Mouse (Mus musculus) stomach, embryonic 15.5 days (tissue): Measurements from ENCODE around the gene 9130019O22Rik. TPM values are rescaled to one million over a fixed set of nuclear protein-coding genes. Genes with fewer than 3 reads are reported as not detected.
"Not testable (repeated sequence)": the region's sequence is repeated elsewhere in the genome, so short reads cannot be mapped to it uniquely, and the experiment has no call there.

Source experiments
- ATAC-seq: fragments of 200-750 bp; cut with Nextera tagmentation; 2 replicates; pipeline ENCODE4 v1.8.0; 2017; ENCODE audit warnings: low read depth, moderate number of reproducible peaks, moderate TSS enrichment; ENCODE audit not compliant: insufficient read depth, low FRiP score
- H3K27ac ChIP-seq: fragments of 300-500 bp; sonication (generic); 2 replicates; pipeline ENCODE4 v1.5.1; 2015; ENCODE audit warnings: mild to moderate bottlenecking, inconsistent platforms
- H3K27me3 ChIP-seq: fragments of 300-500 bp; sonication (generic); replicated peaks from 2 replicates; pipeline ENCODE4 v1.6.1; 2015; ENCODE audit warnings: inconsistent platforms
- H3K36me3 ChIP-seq: fragments of 300-500 bp; sonication (generic); 2 replicates; pipeline ENCODE4 v1.6.1; 2015; ENCODE audit warnings: inconsistent platforms
- H3K4me1 ChIP-seq: fragments of 300-500 bp; sonication (generic); 2 replicates; pipeline ENCODE4 v1.6.1; 2015; ENCODE audit warnings: inconsistent platforms
- H3K4me2 ChIP-seq: fragments of 300-500 bp; sonication (generic); 2 replicates; pipeline ENCODE4 v1.6.1; 2015; ENCODE audit warnings: mild to moderate bottlenecking, inconsistent platforms
- H3K4me3 ChIP-seq: fragments of 300-500 bp; sonication (generic); replicated peaks from 2 replicates; pipeline ENCODE4 v1.5.1; 2015; ENCODE audit warnings: inconsistent platforms
- H3K9ac ChIP-seq: fragments of 300-500 bp; sonication (generic); 2 replicates; pipeline ENCODE4 v1.6.1; 2015; ENCODE audit warnings: inconsistent platforms
- H3K9me3 ChIP-seq: fragments of 300-500 bp; sonication (generic); 2 replicates; pipeline ENCODE4 v1.6.1; 2016; ENCODE audit warnings: inconsistent platforms
- WGBS: fragments of 180-500 bp; shearing (Covaris S2); methylation state at CpG from one replicate; pipeline ENCODE4 v1.1.7; 2015; 5-methylcytosine and 5-hydroxymethylcytosine counted together
- polyA plus RNA-seq: library from polyadenylated mRNA; unstranded; fragments of >200 nt; fragmentation: Nextera tagmentation; extraction: Ambion mirVana; gene quantifications from 2 replicates; pipeline ENCODE4 v1.2.1, GENCODE M21; 2015

The 9130019O22Rik gene
- polyA plus RNA-seq, 1 experiment from 2014 or later, result 5.5 TPM

- Histone ChIP-seq H3K36me3 (peaks cover 17% of the 10 kb centered on the region), H3K4me1 (peaks cover 14% of the 10 kb centered on the region; the same call in 1 of the 2 replicates), H3K4me2 (peak within 1 kb of the TSS; percentile 69), H3K27ac (peak within 1 kb of the TSS; percentile 96), H3K9me3 (no peaks in the 10 kb centered on the region), H3K27me3 (no peaks in the 10 kb centered on the region), H3K9ac (peak within 1 kb of the TSS; percentile 91), H3K4me3 (peak within 1 kb of the TSS; percentile 89)
- peak; percentile 87 for ATAC-seq
- WGBS, result under 1% methylated on average over 76 of the region's 76 CpGs
Observed at GRCm38 (mm10) chr7:127345512-127346325, 41.2 kb downstream of the 9130019O22Rik start, which contains the start of gene Zfp768. Zfp768 (minus strand) TSS chr7:127345589.

- no peaks in the 10 kb centered on the region for H3K27me3 ChIP-seq
- ATAC-seq, result peak; percentile 37
- H3K4me2 ChIP-seq, result peak overlapping the region; percentile 69
- H3K9ac ChIP-seq, result peak overlapping the region; percentile 91
- H3K9me3 ChIP-seq, result no peaks in the 10 kb centered on the region
- peaks cover 14% of the 10 kb centered on the region; the same call in 1 of the 2 replicates for H3K4me1 ChIP-seq
- under 1% methylated on average over 39 of the region's 42 CpGs for WGBS
- peak overlapping the region; percentile 96 for H3K27ac ChIP-seq
- peaks cover 17% of the 10 kb centered on the region for H3K36me3 ChIP-seq
- H3K4me3 ChIP-seq, result peak overlapping the region; percentile 89
Observed at GRCm38 (mm10) chr7:127345092-127345491, 41.9 kb downstream of the 9130019O22Rik start.

- Histone ChIP-seq H3K36me3 (peaks cover 17% of the 10 kb centered on the region), H3K4me1 (peaks cover 14% of the 10 kb centered on the region; the same call in 1 of the 2 replicates), H3K4me3 (peak overlapping the region; percentile 89), H3K9ac (peak overlapping the region; percentile 91; the same call in 1 of the 2 replicates), H3K27me3 (no peaks in the 10 kb centered on the region), H3K27ac (no peak overlapping the region), H3K4me2 (peak overlapping the region; percentile 69), H3K9me3 (no peaks in the 10 kb centered on the region)
- WGBS, result 87% methylated on average over 8 of the region's 8 CpGs
- ATAC-seq, result no peak
Observed at GRCm38 (mm10) chr7:127344371-127344770, 42.6 kb downstream of the 9130019O22Rik start.

DNA sequence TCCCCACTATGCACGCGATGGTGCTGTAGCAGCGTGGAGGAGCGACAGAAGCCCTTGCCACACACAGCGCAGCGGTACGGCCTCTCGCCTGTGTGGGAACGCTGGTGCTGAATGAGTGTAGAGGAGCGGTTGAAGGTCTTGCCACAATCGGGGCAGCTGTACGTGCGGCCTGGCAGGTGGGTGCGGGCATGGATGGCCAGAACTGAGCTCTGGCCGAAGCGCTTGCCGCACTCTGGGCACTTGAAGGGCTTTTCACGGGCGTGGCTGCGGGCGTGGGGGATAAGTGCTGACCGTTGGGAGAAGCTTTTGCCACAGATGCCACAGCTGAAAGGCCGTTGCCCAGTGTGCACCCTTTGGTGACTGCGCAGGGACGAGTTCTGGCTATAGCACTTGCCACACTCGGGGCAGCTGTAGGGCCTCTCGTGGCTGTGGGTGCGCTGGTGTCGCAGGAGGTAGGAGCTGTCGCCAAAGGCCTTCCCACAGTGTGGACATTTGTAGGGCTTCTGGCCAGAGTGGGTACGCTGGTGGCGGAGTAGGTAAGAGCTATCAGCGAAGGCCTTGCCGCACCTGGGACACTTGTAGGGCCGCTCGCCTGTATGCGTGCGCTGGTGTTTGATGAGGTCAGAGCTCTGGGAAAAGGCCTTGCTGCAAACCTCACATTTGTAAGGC is 43.5 kb downstream of the 9130019O22Rik start:
- 92% methylated on average over 38 of the region's 38 CpGs for WGBS
- Histone ChIP-seq H3K4me1 (peaks cover 14% of the 10 kb centered on the region; the same call in 1 of the 2 replicates), H3K9ac (no peak overlapping the region), H3K27ac (no peak overlapping the region), H3K27me3 (no peaks in the 10 kb centered on the region), H3K9me3 (no peaks in the 10 kb centered on the region), H3K4me2 (no peak overlapping the region), H3K36me3 (peaks cover 17% of the 10 kb centered on the region), H3K4me3 (no peak overlapping the region)
- ATAC-seq, result no peak

DNA sequence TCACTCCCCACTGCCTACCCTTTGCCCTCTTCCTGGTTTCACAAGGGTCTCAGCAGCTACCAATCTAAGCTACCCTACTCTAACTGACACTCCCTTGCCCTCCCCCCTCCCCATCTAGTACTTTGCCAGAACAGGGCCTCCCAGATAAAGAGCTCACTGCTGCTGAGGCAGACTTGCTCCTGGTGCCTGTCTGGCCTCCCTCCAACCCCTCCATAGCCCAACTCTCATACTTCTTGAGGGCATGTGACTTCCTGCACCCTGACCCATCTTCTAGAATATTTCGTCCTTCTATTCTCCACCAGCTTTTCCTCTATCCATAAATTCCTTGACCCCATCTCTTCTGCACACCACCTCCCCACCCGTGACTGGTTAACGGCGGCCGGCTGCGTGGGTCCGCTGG is 44.1 kb downstream of the 9130019O22Rik start:
- Histone ChIP-seq H3K4me2 (no peak overlapping the region), H3K4me1 (peaks cover 14% of the 10 kb centered on the region; the same call in 1 of the 2 replicates), H3K27ac (no peak overlapping the region), H3K9me3 (no peaks in the 10 kb centered on the region), H3K4me3 (no peak overlapping the region), H3K27me3 (no peaks in the 10 kb centered on the region), H3K36me3 (peaks cover 17% of the 10 kb centered on the region), H3K9ac (no peak overlapping the region)
- WGBS, result 93% methylated on average over 7 of the region's 7 CpGs
- no peak for ATAC-seq

DNA sequence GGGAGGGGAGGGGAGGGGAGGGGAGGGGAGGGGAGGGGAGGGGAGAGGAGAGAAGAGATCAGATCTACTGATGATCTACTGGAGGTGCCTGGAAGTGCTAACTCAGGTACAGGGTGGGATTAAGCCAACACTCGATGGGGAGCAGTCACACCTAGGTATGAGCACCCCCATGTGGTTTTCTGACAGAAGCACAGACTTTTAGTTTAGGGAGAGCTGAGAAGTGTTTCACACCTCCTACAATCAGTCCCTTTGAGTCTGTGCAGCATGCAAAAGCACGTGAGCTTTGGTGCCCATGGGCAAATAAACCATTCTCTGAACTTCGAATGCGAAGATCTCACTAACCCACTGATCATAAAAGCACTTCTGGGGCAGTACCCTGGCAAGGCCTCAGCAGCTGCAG is 44.6 kb downstream of the 9130019O22Rik start:
- peaks cover 17% of the 10 kb centered on the region for H3K36me3 ChIP-seq
- ATAC-seq, result no peak
- H3K27me3 ChIP-seq, result no peaks in the 10 kb centered on the region
- no peaks in the 10 kb centered on the region for H3K9me3 ChIP-seq
- no peak overlapping the region for H3K27ac ChIP-seq
- no peak overlapping the region for H3K4me2 ChIP-seq
- H3K4me1 ChIP-seq, result peaks cover 14% of the 10 kb centered on the region; the same call in 1 of the 2 replicates
- no peak overlapping the region for H3K9ac ChIP-seq
- H3K4me3 ChIP-seq, result no peak overlapping the region
- WGBS, result 57% methylated on average over 4 of the region's 4 CpGs

DNA sequence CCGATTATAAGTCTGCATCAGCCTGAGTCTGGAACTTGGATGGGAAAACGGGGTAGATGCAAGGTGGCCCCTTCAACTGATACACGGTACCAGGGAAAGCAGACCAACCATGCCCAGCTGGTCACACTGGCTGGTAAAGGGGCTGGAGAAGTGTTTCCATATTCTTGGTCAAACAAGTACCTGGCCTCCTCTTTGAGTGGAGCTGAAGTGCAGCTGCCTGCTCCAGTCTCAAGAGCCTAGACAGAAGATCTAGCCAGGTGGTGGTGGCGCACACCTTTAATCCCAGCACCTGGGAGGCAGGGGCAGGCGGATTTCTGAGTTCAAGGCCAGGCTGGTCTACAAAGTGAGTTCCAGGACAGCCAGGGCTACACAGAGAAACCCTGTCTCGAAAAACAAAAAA is 45.1 kb downstream of the 9130019O22Rik start:
- not testable (repeated sequence) for H3K4me3 ChIP-seq, H3K27ac ChIP-seq, H3K27me3 ChIP-seq, H3K9me3 ChIP-seq, ATAC-seq, H3K9ac ChIP-seq, H3K4me2 ChIP-seq
- H3K36me3 ChIP-seq, result peaks cover 17% of the 10 kb centered on the region
- 89% methylated on average over 6 of the region's 6 CpGs for WGBS
- H3K4me1 ChIP-seq, result peaks cover 14% of the 10 kb centered on the region; the same call in 1 of the 2 replicates

DNA sequence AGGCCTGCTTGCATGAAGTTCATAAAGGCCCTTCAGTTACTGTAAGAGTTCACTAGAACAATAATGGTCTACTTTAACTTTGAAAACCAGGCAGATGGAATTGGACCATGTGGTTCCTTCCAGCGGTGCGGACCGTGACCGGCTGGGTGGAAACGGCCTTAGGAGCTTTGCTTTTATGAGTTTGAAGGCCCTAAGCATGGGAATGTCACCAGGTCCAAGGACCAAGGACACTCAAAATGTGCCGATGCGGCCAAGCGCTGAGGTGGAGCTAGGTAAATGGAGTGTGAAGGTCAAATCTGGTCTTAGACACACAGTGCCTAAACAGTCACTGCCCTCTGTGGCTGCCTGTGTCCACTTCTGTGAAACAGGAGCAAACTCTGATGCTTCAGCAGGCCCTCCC is 45.6 kb downstream of the 9130019O22Rik start:
- Histone ChIP-seq H3K4me1 (peaks cover 14% of the 10 kb centered on the region; the same call in 1 of the 2 replicates), H3K4me3 (no peak overlapping the region), H3K9me3 (no peaks in the 10 kb centered on the region), H3K9ac (no peak overlapping the region), H3K27ac (no peak overlapping the region), H3K36me3 (peaks cover 17% of the 10 kb centered on the region), H3K4me2 (no peak overlapping the region), H3K27me3 (no peaks in the 10 kb centered on the region)
- no peak for ATAC-seq
- WGBS, result 93% methylated on average over 8 of the region's 8 CpGs

DNA sequence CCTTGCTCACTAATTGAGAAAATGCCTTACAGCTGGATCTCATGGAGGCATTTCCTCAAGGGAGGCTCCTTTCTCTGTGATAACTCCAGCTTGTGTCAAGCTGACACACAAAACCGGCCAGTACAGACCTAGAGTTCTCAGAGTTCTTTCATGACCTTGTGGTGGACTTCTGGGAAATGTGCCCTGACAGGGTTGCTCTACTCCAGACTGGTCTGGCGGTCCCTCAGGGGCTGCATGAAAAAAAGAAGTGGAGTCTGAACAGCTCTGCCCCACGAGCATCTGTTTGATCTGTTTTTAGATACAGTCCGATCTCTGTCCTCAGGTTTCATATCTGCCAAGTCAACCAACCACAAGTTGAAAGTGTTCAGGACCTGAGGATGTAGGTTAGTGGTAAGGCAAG is 49.3 kb downstream of the 9130019O22Rik start:
- H3K4me3 ChIP-seq, result no peak overlapping the region
- H3K9me3 ChIP-seq, result no peaks in the 10 kb centered on the region
- WGBS, result 63% methylated on average over 4 of the region's 4 CpGs
- no peaks in the 10 kb centered on the region for H3K27me3 ChIP-seq
- no peaks in the 10 kb centered on the region for H3K4me1 ChIP-seq
- H3K9ac ChIP-seq, result no peak overlapping the region
- ATAC-seq, result no peak
- H3K36me3 ChIP-seq, result peaks cover 7% of the 10 kb centered on the region; the same call in 1 of the 2 replicates
- H3K27ac ChIP-seq, result no peak overlapping the region
- H3K4me2 ChIP-seq, result no peak overlapping the region

GRCm38 (mm10) chr7:127335604-127336003 is 51.4 kb downstream of the 9130019O22Rik start:
- H3K27ac ChIP-seq, result no peak overlapping the region
- no peak for ATAC-seq
- H3K9ac ChIP-seq, result no peak overlapping the region
- no peak overlapping the region for H3K4me3 ChIP-seq
- no peaks in the 10 kb centered on the region for H3K36me3 ChIP-seq
- H3K9me3 ChIP-seq, result no peaks in the 10 kb centered on the region
- 87% methylated on average over 4 of the region's 4 CpGs for WGBS
- H3K27me3 ChIP-seq, result no peaks in the 10 kb centered on the region
- H3K4me1 ChIP-seq, result no peaks in the 10 kb centered on the region
- no peak overlapping the region for H3K4me2 ChIP-seq

GRCm38 (mm10) chr7:127333240-127333639 is 53.7 kb downstream of the 9130019O22Rik start:
- H3K36me3 ChIP-seq, result no peaks in the 10 kb centered on the region

More at GRCm38 (mm10) chr7:127333240-127333639, 53.7 kb downstream of the 9130019O22Rik start:
- WGBS, result 83% methylated on average over 6 of the region's 6 CpGs
- Histone ChIP-seq H3K9me3 (no peaks in the 10 kb centered on the region), H3K4me1 (no peaks in the 10 kb centered on the region), H3K9ac (no peak overlapping the region), H3K27me3 (no peaks in the 10 kb centered on the region), H3K4me2 (no peak overlapping the region), H3K4me3 (no peak overlapping the region), H3K27ac (no peak overlapping the region)
- no peak for ATAC-seq
